Mouse (Mus musculus): ENCODE data around the gene Inka1. TPM values are rescaled to one million over a fixed set of nuclear protein-coding genes. Genes with fewer than 3 reads are reported as not detected.

Gene Inka1
- polyA plus RNA-seq, 1 experiment, result 6.0 TPM

GRCm38 (mm10) chr9:108010385-108010784 is 24.7 kb upstream of the Inka1 start:
- H3K27ac ChIP-seq (ENCODE audit: insufficient read depth, low read depth, low read length), result no peak overlapping the region
- H3K4me3 ChIP-seq (ENCODE audit: low read depth, low read length), result no peak overlapping the region
- H3K36me3 ChIP-seq (ENCODE audit: control insufficient read depth, insufficient read depth, low read length), result peaks cover 11% of the 10 kb centered on the region; the same call in 1 of the 2 replicates
- no peaks in the 10 kb centered on the region for H3K27me3 ChIP-seq (ENCODE audit: control insufficient read depth, insufficient read depth, low read length)
- H3K4me1 ChIP-seq (ENCODE audit: control insufficient read depth, insufficient read depth, insufficient read length, low read length), result no peaks in the 10 kb centered on the region
- TF ChIP-seq POLR2A (IDR thresholded peaks at IDR 0.05; ENCODE audit: low read depth, low read length) (no peak), CTCF (IDR thresholded peaks at IDR 0.05; ENCODE audit: extremely low read depth, insufficient read length, insufficient replicate concordance, low read depth, low read length) (no peak)

- Histone ChIP-seq H3K27me3 (ENCODE audit: control insufficient read depth, insufficient read depth, low read length) (no peaks in the 10 kb centered on the region), H3K4me1 (ENCODE audit: control insufficient read depth, insufficient read depth, insufficient read length, low read length) (peaks cover 3% of the 10 kb centered on the region; the same call in 1 of the 2 replicates), H3K4me3 (ENCODE audit: low read depth, low read length) (no peak overlapping the region), H3K36me3 (ENCODE audit: control insufficient read depth, insufficient read depth, low read length) (peaks cover 6% of the 10 kb centered on the region; the same call in 1 of the 2 replicates), H3K27ac (ENCODE audit: insufficient read depth, low read depth, low read length) (no peak overlapping the region)
- TF ChIP-seq POLR2A (IDR thresholded peaks at IDR 0.05; ENCODE audit: low read depth, low read length), result no peak
- TF ChIP-seq CTCF (IDR thresholded peaks at IDR 0.05; ENCODE audit: extremely low read depth, insufficient read length, insufficient replicate concordance, low read depth, low read length), result no peak
- WGBS, result 80% methylated on average over 5 of the region's 5 CpGs
Measured at GRCm38 (mm10) chr9:108008041-108008440, 22.4 kb upstream of the Inka1 start.

DNA sequence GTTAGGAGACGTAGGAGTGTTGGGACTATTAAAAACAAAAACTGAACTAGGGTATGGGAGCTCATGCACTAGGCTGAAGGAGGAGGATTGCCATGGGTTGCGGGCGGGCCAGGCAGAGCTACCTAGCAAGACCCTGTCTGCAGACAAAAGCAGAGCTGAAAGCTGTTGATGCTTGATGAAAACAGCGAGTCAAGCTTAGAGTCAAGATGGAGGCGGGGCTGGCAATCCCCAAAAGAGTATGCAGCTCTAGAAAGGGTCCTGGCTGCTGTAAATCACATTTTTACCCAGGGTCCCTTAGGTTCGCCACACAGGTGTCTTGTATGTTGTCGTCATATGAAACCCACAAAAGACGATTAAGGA is 17.8 kb upstream of the Inka1 start:
- H3K27ac ChIP-seq (ENCODE audit: insufficient read depth, low read depth, low read length), result no peak overlapping the region
- H3K36me3 ChIP-seq (ENCODE audit: control insufficient read depth, insufficient read depth, low read length), result no peaks in the 10 kb centered on the region
- TF ChIP-seq POLR2A (IDR thresholded peaks at IDR 0.05; ENCODE audit: low read depth, low read length) (no peak), CTCF (IDR thresholded peaks at IDR 0.05; ENCODE audit: extremely low read depth, insufficient read length, insufficient replicate concordance, low read depth, low read length) (no peak)
- H3K27me3 ChIP-seq (ENCODE audit: control insufficient read depth, insufficient read depth, low read length), result no peaks in the 10 kb centered on the region
- peak overlapping the region; percentile 92 for H3K4me3 ChIP-seq (ENCODE audit: low read depth, low read length)
- peaks cover 3% of the 10 kb centered on the region; the same call in 1 of the 2 replicates for H3K4me1 ChIP-seq (ENCODE audit: control insufficient read depth, insufficient read depth, insufficient read length, low read length)
- 27% methylated on average over 8 of the region's 8 CpGs for WGBS

GRCm38 (mm10) chr9:108002778-108003530 is 17.3 kb upstream of the Inka1 start:
- no peaks in the 10 kb centered on the region for H3K36me3 ChIP-seq (ENCODE audit: control insufficient read depth, insufficient read depth, low read length)
- H3K27me3 ChIP-seq (ENCODE audit: control insufficient read depth, insufficient read depth, low read length), result no peaks in the 10 kb centered on the region
- peak overlapping the region; percentile 82 for H3K27ac ChIP-seq (ENCODE audit: insufficient read depth, low read depth, low read length)
- TF ChIP-seq POLR2A (IDR thresholded peaks at IDR 0.05; ENCODE audit: low read depth, low read length) (no peak; the same call in 1 of the 2 replicates), CTCF (IDR thresholded peaks at IDR 0.05; ENCODE audit: extremely low read depth, insufficient read length, insufficient replicate concordance, low read depth, low read length) (no peak)
- peak overlapping the region; percentile 92 for H3K4me3 ChIP-seq (ENCODE audit: low read depth, low read length)
- WGBS, result under 1% methylated on average over 50 of the region's 50 CpGs
- peaks cover 3% of the 10 kb centered on the region; the same call in 1 of the 2 replicates for H3K4me1 ChIP-seq (ENCODE audit: control insufficient read depth, insufficient read depth, insufficient read length, low read length)

GRCm38 (mm10) chr9:108001922-108002770 is 16.5 kb upstream of the Inka1 start, which contains the start of gene Ip6k1:
Ip6k1 (plus strand) TSS chr9:108002501.
- TF ChIP-seq POLR2A (IDR thresholded peaks at IDR 0.05; ENCODE audit: low read depth, low read length) (peak; percentile 66), CTCF (IDR thresholded peaks at IDR 0.05; ENCODE audit: extremely low read depth, insufficient read length, insufficient replicate concordance, low read depth, low read length) (no peak)
- Histone ChIP-seq H3K4me1 (ENCODE audit: control insufficient read depth, insufficient read depth, insufficient read length, low read length) (peaks cover 3% of the 10 kb centered on the region; the same call in 1 of the 2 replicates), H3K36me3 (ENCODE audit: control insufficient read depth, insufficient read depth, low read length) (no peaks in the 10 kb centered on the region), H3K27ac (ENCODE audit: insufficient read depth, low read depth, low read length) (peak within 1 kb of the TSS; percentile 82), H3K27me3 (ENCODE audit: control insufficient read depth, insufficient read depth, low read length) (no peaks in the 10 kb centered on the region), H3K4me3 (ENCODE audit: low read depth, low read length) (peak within 1 kb of the TSS; percentile 92)
- under 1% methylated on average over 51 of the region's 51 CpGs for WGBS

DNA sequence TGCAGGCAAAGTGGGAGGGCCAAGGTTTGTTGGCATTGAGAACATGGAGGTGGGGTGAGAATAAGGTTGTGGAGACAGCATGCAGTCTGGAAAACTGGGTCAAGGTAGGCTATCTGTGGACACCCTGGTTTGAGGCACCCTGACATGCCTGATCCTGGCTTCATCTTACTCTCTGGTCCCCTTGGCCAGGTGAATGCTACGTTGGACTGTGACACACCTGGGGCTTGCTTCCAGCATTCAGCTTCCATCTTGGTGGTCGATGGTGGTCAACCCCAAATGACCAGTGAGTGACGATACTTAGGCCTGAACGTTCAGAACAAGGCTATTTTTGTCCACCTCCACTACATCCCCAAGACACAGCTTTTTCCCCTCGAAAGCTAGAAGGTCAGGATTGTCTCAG is 10.4 kb upstream of the Inka1 start, which contains the start of gene Gm20662:
Gene Gm20662, plus strand, starts transcription at position 301 of the 400 bp plus-strand sequence.
- no peak for TF ChIP-seq CTCF (IDR thresholded peaks at IDR 0.05; ENCODE audit: extremely low read depth, insufficient read length, insufficient replicate concordance, low read depth, low read length)
- WGBS, result 90% methylated on average over 5 of the region's 5 CpGs
- Histone ChIP-seq H3K36me3 (ENCODE audit: control insufficient read depth, insufficient read depth, low read length) (no peaks in the 10 kb centered on the region), H3K4me1 (ENCODE audit: control insufficient read depth, insufficient read depth, insufficient read length, low read length) (no peaks in the 10 kb centered on the region), H3K27ac (ENCODE audit: insufficient read depth, low read depth, low read length) (no peak within 1 kb of the TSS), H3K27me3 (ENCODE audit: control insufficient read depth, insufficient read depth, low read length) (no peaks in the 10 kb centered on the region), H3K4me3 (ENCODE audit: low read depth, low read length) (no peak within 1 kb of the TSS)

DNA sequence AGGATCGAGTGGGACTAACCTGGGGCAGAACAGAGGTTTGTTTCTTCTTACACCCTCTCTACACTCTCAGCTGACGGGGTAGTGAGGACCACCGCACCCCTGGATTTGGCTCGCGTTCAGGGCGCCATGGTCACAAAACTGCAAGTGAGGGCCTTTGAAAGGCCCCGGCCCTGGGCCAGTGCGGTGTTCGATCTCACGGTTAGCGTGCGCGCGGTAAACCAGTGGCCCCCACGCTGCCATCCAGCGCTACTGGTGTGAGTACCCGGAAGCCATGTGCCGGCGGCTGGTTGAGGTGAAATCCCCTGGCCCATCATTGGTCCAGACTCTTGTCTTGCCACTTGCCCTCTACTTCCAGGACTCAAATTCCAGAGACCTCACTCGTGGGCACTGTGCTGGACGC is 9.8 kb upstream of the Inka1 start:
- WGBS, result 94% methylated on average over 21 of the region's 21 CpGs

More for the DNA sequence above, 9.8 kb upstream of the Inka1 start:
- H3K4me3 ChIP-seq (ENCODE audit: low read depth, low read length), result no peak overlapping the region
- no peaks in the 10 kb centered on the region for H3K4me1 ChIP-seq (ENCODE audit: control insufficient read depth, insufficient read depth, insufficient read length, low read length)
- H3K27me3 ChIP-seq (ENCODE audit: control insufficient read depth, insufficient read depth, low read length), result no peaks in the 10 kb centered on the region
- no peaks in the 10 kb centered on the region for H3K36me3 ChIP-seq (ENCODE audit: control insufficient read depth, insufficient read depth, low read length)
- TF ChIP-seq POLR2A (IDR thresholded peaks at IDR 0.05; ENCODE audit: low read depth, low read length) (no peak), CTCF (IDR thresholded peaks at IDR 0.05; ENCODE audit: extremely low read depth, insufficient read length, insufficient replicate concordance, low read depth, low read length) (no peak)
- H3K27ac ChIP-seq (ENCODE audit: insufficient read depth, low read depth, low read length), result no peak overlapping the region
